Mouse (Mus musculus) naive thymus-derived CD4-positive, alpha-beta T cell, adult 2 months (primary cell): ENCODE measurements around the gene Gm5447.

Source experiments
- DNase-seq: peaks from one replicate; pipeline ENCODE4 v3.0.0-alpha.2; 2011; ENCODE audit warnings: low read depth

Gm5447 gene

DNA sequence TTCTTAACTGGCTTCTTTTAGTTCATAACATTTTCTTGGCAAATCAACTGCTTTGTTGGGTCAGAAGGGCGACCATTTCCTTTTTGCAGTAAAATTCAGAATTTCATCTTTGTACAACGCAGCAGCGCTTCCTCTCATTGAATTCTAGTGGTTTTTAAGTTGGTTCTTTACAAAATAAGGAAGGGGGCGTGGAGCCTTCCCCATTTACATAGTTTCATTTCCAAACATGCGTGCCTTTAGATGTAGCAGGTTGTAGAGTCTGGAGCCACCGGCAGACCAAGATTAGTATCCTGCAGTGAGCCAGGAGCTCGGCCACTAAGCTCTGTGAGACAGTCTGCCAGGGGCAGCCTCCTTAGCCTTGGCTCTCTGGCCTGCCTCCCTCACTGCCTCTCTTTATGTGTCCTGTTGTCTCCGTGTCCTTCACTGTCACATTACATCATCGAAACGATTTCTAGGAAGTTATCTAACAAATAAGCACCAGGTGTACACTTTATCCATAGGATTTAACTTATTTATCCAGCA is 13.0 kb downstream of the Gm5447 start:
- DNase-seq, result peak; percentile 28

DNA sequence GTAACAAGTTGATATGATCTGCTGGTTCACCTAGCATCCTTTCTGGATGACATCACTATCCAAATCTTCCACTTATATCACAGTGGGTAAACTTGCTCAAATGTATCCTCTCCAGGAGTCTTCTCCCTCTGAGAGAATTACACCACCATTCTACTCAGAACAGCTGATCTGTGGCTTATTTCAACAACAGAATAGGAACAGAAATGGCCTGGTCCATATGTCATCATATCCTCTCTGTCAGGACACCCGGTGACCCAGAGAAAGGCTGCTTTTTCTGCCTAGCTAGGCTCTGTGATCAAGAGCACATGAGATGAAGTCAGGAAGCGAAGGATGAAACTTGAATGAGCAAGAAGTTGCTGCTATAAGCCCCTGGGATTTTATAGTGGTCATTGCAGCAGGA is 13.7 kb downstream of the Gm5447 start:
- DNase-seq, result no peak

DNA sequence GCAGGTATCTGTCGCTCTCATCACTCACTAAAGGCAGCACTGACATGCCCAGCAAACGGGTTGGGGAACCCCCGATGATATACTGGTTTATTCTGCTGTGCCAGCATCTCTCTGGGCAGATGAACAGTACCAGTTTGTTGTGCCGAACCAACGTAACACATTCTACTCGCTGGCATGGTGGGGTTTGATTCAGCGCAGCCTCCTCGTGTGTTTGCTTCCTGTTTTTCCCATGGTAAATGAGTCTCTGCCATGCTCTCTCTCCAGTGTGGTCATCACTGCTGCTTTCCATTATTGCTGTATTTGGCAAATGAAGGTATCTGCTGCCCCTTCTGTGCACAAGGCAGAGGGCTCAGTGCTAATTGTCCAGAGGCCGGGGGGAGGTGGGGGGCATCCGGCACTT is 15.7 kb downstream of the Gm5447 start:
- DNase-seq, result no peak

DNA sequence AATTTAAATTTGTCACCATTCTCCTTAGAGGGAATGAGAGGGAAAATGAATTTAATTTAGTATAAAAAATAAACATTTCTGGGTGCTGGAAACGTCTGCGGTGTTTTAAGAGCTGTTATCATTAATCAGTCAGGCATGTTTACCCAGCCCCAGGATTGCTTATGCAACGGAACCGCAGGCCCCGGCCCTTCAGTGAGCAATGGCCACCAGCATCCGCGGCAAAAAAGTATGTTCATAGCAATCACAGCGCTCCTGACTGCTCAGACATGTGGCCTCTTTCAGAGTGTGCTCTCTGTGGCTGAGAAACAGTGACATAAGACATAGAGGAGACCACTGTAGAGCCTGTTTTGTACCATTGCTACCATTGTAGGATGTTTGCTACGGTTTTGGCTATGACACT is 16.2 kb downstream of the Gm5447 start:
- DNase-seq, result no peak

DNA sequence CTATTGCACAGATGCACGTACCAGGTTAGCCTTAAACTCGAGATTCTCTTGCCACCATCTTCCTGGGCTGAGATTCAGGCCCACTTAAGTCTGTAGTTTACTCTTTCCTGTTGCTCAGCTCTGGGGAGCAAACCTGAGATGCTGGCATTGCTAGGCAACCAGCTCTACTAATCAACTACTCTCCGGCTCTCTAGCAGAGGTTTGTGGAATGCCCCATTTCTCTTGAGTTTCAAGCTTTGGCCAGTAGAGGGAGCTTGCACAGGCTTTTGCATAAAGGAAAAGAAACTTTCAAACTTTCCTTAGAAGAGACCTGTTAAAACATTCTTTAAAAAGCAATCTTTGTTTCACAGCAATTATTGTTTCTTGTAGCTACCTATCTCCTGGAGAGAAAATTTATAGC is 19.8 kb downstream of the Gm5447 start:
- DNase-seq, result peak; percentile 75

DNA sequence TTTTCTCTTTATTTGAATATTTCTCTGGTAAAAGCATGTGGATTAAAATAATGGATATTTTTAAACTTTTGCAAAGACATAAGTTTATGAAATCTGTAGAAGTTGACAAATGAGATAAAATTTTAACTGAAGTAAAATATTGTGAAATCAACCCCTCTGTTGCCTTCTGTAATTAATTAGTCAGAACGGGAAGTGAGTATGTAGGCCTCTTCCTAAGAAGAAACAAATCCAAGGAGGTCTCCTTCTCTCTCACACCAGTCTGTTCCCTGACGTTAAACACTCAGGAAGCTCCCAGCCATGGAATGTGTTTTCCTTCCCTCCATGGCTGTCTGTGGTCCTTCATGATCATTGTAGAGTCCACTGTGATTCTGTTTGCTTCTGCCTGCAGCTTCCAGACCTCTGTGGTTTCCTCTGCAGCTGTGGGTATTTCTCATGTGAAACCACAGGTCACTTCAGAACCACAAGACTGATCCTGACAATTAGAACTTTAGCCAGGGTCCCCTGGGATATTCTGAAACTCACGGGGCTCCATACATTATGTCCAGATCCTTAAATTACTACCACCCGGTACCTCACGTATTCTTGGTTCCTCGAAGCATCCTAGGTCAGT is 20.4 kb downstream of the Gm5447 start:
- no peak for DNase-seq

DNA sequence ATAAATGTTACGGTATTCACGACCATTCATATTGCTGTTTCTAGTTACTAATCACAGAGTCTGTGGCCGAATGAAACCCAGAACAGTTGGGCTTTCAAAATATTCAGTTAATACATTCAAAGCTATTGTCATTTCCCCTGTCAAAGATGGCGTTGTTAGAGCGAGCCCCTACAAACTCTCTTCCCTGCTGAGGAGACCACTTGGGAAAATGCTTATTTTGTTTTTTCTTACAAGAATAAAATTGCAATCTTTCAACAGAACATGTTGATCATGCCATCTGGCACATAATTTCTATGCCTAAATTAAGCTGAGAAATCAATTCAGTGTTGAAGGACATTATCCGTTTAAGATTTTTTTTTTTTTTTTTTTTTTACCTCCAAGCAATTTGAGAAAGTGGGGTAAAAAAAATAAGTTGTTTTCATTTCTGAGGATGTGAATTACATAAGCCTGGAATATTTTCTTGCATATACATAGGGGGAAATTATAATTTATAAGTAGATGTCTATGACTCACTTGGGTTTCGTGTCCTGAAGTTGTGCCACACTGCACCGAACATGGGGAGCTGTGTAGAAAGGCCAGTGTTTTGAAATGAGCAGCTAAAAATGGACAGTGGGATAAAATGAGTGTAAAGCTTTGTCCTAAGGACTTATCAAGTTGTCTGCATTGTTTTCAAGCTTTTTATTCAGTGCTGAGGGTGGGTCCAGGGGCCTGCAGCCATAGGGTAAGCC is 23.7 kb downstream of the Gm5447 start:
- DNase-seq, result no peak

DNA sequence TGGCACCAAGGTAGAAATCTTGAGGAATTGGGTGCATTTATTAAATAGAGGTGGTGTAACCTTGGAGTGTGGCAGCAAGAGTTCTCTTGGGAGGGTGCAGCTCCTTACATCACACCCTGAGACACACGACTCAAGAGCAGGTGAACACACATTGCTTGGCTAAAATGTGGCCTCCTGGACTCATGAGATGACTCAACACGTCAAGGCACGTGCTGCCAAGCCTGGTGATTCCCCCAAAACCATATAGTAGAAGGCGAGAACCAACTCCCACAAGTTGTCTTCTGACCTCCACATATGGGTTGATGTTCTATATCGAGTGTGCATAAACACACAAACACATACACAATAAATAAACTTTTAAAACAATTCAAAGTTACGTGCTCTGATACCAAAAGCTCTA is 25.8 kb downstream of the Gm5447 start:
- no peak for DNase-seq

DNA sequence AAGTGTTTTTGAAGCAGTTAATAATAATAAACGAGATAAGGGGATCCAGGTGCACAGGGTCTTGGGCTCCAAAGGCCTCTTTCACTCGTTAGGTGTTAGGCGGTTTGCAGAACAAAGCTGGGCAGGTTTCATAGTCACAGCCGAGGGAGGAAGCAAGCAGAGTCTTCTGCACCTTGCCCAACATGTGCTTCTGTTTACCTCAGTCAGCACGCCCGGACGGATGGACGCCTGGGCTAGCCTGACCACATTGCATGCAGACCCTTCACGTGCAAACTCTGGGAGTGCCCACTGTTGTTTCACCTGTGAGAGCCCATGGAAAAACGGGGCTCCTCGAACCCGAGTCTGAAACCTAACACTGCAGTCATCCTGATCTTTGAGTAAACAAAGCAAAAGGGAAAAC is 30.5 kb downstream of the Gm5447 start:
- DNase-seq, result no peak

DNA sequence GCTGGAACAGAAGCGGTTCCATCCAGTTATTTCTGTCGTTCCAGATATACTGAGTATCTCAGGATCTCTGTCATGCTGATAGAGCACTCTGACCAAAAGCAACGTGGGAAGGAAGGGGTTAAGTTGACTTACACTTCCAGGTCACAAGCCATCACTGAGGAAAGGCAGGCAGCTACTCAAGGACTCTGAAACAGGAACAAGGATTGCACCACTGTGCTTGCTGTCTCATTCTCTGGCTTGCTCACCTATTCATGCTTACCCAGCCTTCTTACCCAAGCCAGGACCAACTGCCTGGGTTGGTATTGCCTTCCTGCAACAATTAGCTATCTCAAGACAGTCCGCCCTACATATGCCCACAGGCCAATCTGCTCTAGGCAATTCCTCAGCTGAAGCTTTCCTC is 31.0 kb downstream of the Gm5447 start:
- DNase-seq, result no peak

DNA sequence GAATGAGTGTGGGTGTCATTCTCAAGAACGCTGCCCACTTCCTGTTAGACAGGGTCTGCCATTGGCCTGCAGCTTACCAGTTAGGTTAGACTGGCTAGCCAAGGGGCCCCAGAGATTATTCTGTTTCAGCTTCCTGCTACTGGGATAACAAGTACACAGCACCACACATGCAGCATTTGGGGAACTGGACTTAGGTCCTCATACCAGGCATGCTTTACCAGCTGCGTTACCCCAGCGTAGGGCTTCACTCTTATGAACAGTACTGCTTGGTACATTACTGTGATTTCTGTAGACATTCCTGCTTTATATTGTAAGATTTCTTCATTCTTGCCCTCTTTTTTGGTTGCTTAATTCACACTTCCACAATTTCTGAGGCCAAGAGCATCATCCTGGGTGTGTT is 43.5 kb downstream of the Gm5447 start:
- no peak for DNase-seq

DNA sequence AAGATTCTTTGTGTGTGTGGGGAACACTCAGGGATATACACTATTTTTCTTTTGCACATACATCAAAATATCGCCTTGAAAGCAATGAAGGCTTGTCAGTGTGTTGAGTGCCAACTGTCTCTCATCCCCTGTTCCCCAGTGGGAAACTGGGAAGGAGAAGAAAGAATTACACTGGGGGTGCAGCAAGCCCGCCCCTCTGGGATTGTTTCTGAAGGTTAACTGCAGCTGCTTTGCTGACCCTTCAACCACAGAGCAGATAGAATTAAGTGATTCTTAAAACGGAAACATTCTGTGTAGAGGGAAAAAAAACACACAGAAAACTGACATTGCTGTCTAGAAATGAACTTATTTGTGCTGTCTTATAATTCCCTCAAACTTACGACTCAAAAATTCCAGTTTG is 47.5 kb downstream of the Gm5447 start:
- no peak for DNase-seq

DNA sequence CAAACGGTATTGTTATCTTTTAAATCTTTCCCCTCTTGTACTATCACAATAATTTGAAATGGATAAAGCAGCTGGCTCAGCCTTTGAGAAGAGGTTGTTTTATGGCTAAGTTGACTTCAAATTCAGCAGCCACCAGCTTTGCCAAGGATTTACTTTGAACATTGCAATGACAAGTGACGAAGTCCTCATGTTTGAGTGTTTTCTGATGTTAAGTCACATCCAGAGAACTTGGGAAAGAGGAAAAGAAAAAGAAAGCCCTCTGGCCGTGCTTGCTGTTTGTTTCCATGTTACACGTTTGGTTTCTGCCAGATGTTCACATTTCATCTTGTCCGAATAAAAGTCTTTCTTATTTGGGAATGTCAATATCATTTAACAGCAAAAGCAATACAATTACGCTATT is 47.9 kb downstream of the Gm5447 start:
- no peak for DNase-seq

DNA sequence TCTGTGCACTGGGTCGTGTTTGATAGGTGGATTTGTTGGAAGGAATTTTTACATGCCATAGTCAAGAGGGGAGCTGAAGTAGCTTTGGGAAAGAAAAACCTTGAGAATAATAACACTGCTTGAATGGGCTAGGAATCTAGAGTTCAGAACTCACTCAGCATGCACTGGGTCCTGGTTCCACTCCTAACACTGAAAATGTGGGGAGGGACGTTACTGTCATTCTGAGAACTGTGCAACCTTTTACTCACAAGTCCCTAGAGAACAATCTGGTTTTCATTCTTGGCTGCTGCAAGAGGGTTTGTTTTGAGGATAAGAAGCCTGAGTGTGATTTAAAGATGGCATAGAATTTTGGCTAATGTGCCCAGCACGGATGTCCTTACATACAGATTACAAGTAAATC is 49.7 kb downstream of the Gm5447 start:
- DNase-seq, result no peak
